Mouse (Mus musculus): ENCODE measurements around the gene Zfp974.
"Not testable (repeated sequence)": the region's sequence is repeated elsewhere in the genome, so short reads cannot be mapped to it uniquely, and the experiment has no call there.

Zfp974 gene

DNA sequence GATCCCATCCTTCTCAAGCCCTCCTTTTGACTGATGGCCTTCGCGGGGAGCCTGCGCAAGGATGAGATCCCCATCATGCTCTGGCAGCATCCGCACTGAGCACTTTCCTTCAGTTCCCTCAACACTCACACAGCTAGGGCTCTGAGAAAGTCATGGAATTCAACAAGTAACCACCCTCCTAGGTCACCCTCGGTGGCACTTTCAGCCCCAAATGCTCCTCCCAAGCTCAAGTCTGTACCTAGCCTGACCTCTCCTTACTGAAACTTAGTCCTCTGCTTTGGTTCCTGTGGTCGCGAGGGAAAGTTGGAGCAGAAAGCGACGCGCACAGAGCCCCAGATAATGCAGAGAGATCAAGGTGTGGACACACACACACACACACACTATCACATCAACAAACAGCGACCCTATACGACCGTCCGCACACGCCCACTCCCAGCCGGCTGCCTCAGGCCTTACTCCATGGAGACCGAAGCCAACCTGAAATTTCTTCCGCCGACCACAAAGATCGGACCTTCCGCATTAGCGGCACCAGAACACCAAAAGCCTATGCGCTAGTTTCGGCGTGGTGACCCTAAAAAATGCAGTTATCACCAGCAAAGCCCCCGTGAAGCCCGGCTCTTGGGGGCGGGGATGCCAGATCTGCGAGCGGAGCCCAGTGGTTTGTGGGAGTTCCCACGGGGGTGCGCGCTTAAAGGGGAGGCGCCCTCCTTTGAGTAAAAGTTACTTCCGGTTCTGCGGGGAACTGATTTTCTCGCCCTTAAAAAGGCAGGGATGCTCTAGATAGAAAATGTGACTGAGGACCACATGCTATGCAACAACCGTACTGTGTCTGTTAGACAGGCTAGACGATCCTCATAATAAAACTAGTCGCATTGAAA, at the start of gene Zfp974:
Gene Zfp974, minus strand, starts transcription at position 643 of the 878 bp plus-strand sequence.
- DNase-seq, result peak; percentile 76

DNA sequence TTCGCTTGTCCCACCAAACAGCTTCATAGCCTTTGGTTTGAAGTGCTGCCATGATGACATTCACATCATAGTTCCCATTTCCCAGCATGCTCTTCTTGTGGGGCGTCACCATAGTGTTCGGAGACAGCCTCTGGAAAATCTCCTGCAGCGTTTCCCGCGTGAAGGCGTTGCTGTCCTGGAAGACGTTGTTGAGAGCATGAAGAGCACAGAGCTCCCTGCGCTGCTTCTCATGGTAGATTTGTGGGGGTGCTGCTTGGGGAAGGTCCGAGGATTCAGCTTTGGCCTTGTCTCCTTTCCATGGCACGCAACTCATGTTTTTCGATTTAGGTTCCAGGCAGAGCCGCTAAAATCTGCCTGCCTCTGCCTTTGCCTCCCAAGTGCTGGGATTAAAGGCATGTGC, 20.2 kb upstream of the Zfp974 start:
- not testable (repeated sequence) for DNase-seq

DNA sequence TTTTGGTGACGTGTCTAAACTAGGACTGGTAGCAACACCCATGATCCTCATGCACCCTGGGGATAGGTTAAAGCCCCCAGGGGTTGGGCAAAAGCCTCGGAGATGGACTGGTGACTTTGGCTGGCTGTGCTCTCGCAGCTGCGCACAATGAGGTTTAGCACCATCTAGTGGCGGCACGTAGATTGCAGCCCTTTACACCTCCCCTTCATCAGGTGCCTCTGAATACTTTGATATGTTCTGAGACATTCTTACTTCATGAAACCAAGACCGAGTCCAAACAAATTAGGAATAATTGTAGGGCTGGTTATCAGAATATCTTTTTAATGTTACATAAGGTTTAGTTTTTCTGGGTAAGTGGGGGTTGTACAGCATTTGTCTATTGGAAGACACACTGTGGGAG, 12.6 kb upstream of the Zfp974 start:
- DNase-seq, result peak; percentile 53

DNA sequence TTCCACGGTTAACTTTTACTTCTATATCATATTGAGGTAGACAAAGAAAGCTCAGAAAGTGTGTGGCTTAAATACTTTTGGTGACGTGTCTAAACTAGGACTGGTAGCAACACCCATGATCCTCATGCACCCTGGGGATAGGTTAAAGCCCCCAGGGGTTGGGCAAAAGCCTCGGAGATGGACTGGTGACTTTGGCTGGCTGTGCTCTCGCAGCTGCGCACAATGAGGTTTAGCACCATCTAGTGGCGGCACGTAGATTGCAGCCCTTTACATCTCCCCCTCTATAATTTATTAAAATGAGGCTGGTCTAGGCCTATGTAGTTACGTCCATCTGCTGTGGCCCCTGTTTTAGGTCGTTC, 4.5 kb upstream of the Zfp974 start:
- DNase-seq, result not testable (repeated sequence)

DNA sequence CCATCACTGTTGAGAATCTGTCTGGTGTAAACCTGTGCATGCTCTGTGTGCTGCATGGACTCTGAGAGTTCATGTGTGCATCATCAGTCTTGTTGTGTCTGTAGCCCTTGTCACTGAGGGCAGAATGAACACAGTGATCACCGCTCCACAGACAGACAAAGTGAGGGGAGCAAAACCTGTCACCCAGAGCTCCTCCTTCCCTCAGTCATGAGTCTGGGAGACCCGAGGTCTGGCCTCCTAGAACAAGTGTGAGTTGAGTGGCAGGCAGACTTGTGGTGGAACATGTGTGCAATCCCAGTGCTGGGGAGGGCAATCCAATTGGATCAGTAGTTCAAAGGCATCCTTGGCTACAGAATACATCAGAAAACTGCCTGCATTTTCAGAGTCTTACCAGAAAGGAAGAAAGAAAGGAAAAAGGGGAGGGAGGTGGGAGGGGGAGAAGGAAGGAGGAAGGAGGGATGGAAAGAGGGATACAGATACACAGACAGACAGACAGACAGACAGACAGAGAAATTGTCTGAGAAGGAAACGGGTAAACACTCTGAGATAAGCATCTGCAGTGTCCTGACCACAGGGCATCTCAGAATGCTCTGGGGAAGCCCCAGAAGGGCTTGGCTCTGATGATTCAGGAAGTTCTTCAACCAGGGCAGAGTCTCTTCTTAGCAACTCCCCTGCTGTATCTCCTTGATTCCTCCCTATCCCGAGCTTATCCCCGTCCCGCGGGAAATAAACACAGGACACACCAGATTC, 4.0 kb upstream of the Zfp974 start:
- peak; percentile 16 for DNase-seq

DNA sequence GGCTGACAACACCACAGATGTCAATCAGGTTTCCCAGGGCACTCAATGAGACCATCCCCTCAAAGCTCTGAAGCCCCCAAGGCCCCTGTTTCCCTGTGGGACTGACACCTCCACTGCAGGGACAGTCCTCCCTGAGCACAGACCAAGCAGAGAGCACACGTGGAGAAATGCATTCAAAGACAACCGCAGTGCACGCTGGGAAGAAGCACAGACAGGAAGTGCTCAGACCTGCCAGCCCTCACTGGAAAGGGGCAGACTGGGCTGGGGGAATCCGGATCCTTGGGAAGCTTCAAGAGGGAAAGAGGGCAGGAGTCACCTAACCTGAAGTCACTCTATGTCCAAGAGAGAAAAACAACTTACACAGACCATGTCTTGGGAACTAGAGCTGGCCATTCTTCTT, 2.2 kb downstream of the Zfp974 start:
- peak; percentile 22 for DNase-seq

DNA sequence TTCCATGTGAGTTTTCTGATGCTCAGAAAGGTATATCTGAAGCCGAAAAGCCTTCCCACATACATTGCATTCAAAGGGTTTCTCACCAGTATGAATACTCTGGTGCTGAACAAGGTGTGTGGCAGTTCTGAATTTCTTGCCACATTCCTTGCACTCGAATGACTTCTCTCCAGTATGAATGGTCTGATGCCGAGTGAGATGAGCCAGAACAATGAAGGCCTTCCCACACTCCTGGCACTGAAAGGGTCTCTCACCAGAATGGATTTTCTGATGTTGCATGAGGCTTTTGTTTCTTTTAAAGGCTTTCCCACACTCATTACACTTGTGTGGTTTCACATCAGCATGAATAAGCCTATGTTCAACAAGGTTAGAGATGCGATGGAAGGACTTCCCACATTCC, 18.3 kb downstream of the Zfp974 start:
- DNase-seq, result not testable (repeated sequence)

DNA sequence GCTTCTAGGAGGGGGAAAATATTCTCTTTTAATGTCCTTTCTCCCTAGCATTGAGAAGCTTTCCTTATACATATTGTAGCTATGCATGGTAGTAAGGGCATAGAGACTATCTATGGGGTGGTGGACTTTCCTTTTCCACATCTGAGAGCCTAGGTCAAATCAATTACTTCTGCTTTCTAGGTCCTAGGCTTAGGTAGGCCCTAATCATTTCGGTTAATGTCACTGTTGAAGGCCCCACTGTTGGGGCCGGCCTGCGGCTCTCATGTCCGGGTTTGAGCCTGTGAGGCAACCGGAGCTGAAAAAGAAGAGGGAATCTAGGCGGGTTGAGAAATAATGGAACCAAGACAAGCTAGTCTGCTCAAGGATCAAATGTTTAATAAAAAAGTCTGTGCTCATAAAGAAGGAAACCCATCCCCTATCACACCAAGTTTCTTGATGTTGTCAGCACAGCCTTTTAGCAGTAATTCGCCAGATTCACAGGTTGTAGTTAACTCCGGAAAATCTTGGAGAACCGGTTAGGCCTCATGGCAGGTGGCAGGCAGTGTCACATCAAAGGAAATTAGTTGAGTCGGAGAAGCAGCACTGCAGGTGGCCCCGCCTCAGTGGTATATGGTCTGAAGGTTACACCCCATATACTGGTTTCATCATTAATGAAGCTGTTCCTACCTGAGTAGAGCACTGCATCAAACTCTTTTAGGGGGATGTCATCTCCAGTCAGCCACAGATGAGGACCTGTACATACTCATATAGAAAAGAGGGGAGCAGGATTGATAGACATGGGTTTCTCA, 24.0 kb downstream of the Zfp974 start:
- DNase-seq, result no peak

DNA sequence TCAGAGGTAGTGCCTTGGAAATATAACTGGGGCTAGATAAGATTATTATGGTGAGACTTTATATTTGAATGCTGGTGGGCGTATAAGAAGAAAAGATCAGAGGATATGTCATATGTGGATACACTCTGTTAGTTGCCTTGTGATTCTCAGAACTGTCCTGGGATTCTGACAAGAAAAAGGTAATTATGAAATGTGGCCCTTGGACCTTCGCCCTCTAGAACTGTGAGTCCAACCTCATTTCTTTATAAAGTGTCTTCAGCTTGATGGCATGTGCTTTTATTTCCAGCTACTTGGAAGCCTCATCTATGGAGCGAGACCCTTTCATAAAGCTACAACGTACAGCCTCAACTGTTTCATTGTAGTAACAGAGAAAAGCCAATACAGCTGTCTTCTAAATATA, 28.7 kb downstream of the Zfp974 start:
- no peak for DNase-seq

DNA sequence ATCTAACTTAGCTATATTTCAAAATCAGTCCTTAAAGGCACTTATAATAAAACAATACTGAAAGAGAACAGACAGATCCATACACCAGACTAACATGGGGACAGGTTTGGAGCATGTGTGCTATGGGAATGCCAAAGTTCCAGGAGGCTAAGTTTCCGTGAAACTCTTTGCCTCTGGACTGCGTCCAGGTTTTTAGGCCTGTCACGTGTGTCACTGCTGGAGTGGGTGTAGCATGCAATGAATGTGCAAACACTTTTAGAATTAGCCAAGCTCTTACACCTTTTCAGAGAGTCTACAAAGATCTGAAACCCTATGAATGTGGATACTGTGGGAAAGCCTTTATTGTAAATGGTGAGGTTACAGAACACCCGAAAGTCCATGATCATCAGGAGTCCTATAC, 47.5 kb downstream of the Zfp974 start:
- no peak for DNase-seq

DNA sequence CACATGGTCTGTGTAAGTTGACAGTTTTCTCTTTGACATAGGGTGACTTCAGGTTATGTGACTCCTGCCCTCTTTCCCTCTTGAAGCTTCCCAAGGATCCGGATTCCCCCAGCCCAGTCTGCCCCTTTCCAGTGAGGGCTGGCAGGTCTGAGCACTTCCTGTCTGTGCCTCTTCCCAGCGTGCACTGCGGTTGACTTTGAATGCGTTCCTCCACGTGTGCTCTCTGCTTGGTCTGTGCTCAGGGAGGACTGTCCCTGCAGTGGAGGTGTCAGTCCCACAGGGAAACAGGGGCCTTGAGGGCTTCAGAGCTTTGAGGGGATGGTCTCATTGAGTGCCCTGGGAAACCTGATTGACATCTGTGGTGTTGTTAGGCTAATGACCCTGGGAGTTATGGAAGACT, 66.7 kb downstream of the Zfp974 start:
- DNase-seq, result not testable (repeated sequence)

DNA sequence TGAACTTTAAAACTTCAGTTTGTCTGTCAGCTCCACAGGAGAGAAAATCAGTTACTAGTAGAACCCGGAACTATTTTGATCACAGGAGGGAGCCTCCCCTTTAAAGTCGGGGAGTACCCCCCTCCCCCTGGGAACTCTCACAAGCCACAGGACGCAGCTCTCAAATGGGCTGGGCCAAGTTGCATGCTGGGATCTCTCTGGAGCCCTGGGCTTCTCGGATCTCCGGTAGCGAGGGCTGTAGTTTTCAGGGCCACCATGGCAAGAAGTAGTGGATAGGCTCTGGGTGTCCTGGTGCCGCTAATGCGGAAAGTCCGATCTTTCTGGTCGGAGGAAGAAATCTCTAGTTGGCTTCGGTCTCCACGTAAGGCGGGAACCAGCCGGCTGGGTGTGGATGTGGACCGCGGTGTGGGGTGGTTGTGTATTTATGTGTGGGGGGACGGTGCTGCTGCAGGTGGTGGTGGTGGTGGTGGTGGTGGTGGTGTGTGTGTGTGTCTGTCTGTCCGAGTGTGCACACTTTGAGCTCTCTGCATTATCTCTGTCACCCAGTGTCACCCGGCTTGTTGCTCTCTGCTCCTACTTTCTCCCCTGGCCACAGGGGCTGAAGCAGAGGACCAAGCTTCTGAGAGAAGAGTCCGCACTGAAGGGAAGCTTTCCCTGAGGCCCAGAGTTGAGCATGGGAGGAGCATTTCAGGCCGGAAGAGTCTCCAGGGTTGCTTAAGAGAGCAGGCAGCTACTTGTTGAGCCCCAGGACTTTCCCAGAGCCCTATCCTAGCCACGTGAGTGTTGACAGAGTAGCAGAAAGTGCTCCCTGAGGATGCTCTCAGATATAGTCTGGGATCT, 68.6 kb downstream of the Zfp974 start:
- DNase-seq, result peak; percentile 77

DNA sequence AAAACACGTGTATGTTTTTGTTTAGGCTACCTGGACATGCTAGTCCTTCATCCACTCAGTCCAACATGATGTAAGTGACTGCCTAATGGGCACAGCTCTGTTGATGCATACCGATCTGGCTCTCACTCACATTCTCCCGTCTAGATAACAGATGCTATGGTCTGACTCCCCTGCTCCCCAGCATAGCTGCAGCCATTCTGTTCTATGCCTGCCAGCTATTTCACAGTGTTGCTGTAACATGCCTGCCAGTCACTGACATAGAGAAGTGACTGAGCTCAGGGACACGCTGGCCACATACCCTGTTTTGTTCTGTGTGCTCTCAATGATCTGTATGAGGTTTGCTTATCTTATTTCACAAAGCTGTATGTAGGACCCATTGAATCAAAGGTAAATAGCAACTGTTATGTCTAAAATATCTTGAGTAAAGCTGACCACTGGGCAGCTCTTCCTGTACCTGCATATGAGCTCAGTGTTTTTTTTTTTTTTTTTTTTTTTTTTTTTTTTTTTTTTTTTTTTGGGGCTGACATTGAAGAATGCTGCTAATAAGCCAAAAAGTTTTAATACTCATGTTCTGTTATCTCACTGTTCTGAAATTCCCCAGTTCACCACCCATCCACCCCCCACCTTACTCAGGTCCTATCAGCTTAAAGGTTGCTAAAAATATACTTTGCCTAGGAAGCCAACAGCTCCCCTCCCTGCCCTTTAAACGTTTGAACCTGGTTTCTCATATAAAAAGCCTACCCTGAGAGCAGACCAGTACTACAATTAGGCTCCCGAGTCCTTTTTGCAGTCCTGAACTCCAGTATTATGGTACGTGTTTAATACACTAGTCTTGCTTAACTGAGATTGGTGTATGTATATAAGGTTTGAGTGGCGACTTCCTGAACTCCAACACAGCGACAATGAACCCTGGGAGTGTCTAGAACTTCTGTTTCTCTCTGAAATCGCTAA, 69.7 kb downstream of the Zfp974 start:
- DNase-seq, result no peak
